Mouse (Mus musculus) C2C12 (cell line): ENCODE results near the gene Tiam1.

Experiments
- CTCF ChIP-seq: IDR thresholded peaks from one replicate; pipeline ENCODE4 v1.5.1; 2011; ENCODE audit not compliant: control insufficient read depth, insufficient read depth, insufficient read length
- MAX ChIP-seq: IDR thresholded peaks from one replicate; pipeline ENCODE4 v1.6.1; 2011; ENCODE audit warnings: mild to moderate bottlenecking, control low read depth

- TF ChIP-seq CTCF (no peak), MAX (no peak)
These were observed 39.8 kb downstream of the Tiam1 start for GRCm38 (mm10) chr16:90103726-90104125.
